Mouse (Mus musculus) heart, embryonic 11.5 days (tissue): ENCODE measurements around the gene Olfr981. TPM values are rescaled to one million over a fixed set of nuclear protein-coding genes. Genes with fewer than 3 reads are reported as not detected.
"Not testable (repeated sequence)": the region's sequence is repeated elsewhere in the genome, so short reads cannot be mapped to it uniquely, and the experiment has no call there.

Experiments
- ATAC-seq: fragments of 200-750 bp; cut with Nextera tagmentation; replicated peaks from 2 replicates; pipeline ENCODE4 v1.8.0; 2017; ENCODE audit warnings: moderate library complexity; ENCODE audit not compliant: insufficient number of reproducible peaks, low FRiP score, low TSS enrichment
- H3K27ac ChIP-seq: fragments of 300-500 bp; sonication (generic); 2 replicates; pipeline ENCODE4 v1.5.1; 2014; ENCODE audit warnings: mild to moderate bottlenecking, low read depth, low read length
- H3K27me3 ChIP-seq: fragments of 300-500 bp; sonication (generic); 2 replicates; pipeline ENCODE4 v1.6.1; 2014; ENCODE audit warnings: mild to moderate bottlenecking, low read length, mixed read lengths; ENCODE audit not compliant: control insufficient read depth, insufficient read depth
- H3K36me3 ChIP-seq: fragments of 300-500 bp; sonication (generic); 2 replicates; pipeline ENCODE4 v1.6.1; 2014; ENCODE audit warnings: mild to moderate bottlenecking, low read length, moderate library complexity, mixed read lengths; ENCODE audit not compliant: control insufficient read depth, insufficient read depth
- H3K4me1 ChIP-seq: fragments of 300-500 bp; sonication (generic); 2 replicates; pipeline ENCODE4 v1.6.1; 2014; ENCODE audit warnings: low read length; ENCODE audit not compliant: control insufficient read depth, insufficient read depth
- H3K4me2 ChIP-seq: fragments of 300-500 bp; sonication (generic); 2 replicates; pipeline ENCODE4 v1.6.1; 2014; ENCODE audit warnings: mild to moderate bottlenecking, moderate library complexity
- H3K4me3 ChIP-seq: fragments of 300-500 bp; sonication (generic); 2 replicates; pipeline ENCODE4 v1.5.1; 2014; ENCODE audit warnings: low read depth, low read length
- H3K9ac ChIP-seq: fragments of 300-500 bp; sonication (generic); 2 replicates; pipeline ENCODE4 v1.6.1; 2014; ENCODE audit warnings: mild to moderate bottlenecking, low read depth, low read length, moderate library complexity
- H3K9me3 ChIP-seq: fragments of 300-500 bp; sonication (generic); replicated peaks from 2 replicates; pipeline ENCODE4 v1.6.1; 2016; ENCODE audit warnings: low read length; ENCODE audit not compliant: control insufficient read depth
- WGBS: fragments of 180-500 bp; shearing (Covaris S2); extraction: QIAGEN DNeasy Blood & Tissue Kit; methylation state at CpG from one replicate; pipeline ENCODE4 v1.1.7; 2014; ENCODE audit not compliant: insufficient replicate concordance; 5-methylcytosine and 5-hydroxymethylcytosine counted together
- polyA plus RNA-seq: library from polyadenylated mRNA; unstranded; fragments of >200 nt; fragmentation: Nextera tagmentation; extraction: Ambion mirVana; gene quantifications from 2 replicates; pipeline ENCODE4 v1.2.1, GENCODE M21; 2014

Gene Olfr981
- polyA plus RNA-seq: not detected in 2 replicates

GRCm38 (mm10) chr9:40021164-40021563 lies at the start of gene Olfr981:
TSS of gene Olfr981 (plus strand) at chr9:40021464.
- Histone ChIP-seq H3K4me1 (no peaks in the 10 kb centered on the region), H3K27me3 (no peaks in the 10 kb centered on the region), H3K4me2 (no peak within 1 kb of the TSS), H3K9ac (no peak within 1 kb of the TSS), H3K27ac (no peak within 1 kb of the TSS), H3K9me3 (no peaks in the 10 kb centered on the region), H3K36me3 (no peaks in the 10 kb centered on the region), H3K4me3 (no peak within 1 kb of the TSS)
- WGBS: 59% methylated on average over 2 of the region's 2 CpGs
- ATAC-seq: no peak

- H3K9me3 ChIP-seq, H3K27me3 ChIP-seq, H3K4me1 ChIP-seq, H3K4me3 ChIP-seq, H3K4me2 ChIP-seq, H3K9ac ChIP-seq, H3K36me3 ChIP-seq, H3K27ac ChIP-seq, ATAC-seq: not testable (repeated sequence)
- WGBS: 69% methylated on average over 1 of the region's 1 CpGs
Measured at GRCm38 (mm10) chr9:39976581-39977145, 44.6 kb upstream of the Olfr981 start.

GRCm38 (mm10) chr9:39991813-39992212 lies 29.5 kb upstream of the Olfr981 start, which contains the start of gene Olfr978:
TSS of gene Olfr978 (plus strand) at chr9:39992113.
- 69% methylated on average over 2 of the region's 2 CpGs for whole genome bisulfite sequencing
- H3K27me3 ChIP-seq: no peaks in the 10 kb centered on the region
- no peak within 1 kb of the TSS for H3K27ac ChIP-seq
- no peak within 1 kb of the TSS for H3K4me3 ChIP-seq
- no peak within 1 kb of the TSS for H3K9ac ChIP-seq
- no peaks in the 10 kb centered on the region for H3K9me3 ChIP-seq
- no peaks in the 10 kb centered on the region for H3K36me3 ChIP-seq
- H3K4me1 ChIP-seq: no peaks in the 10 kb centered on the region
- H3K4me2 ChIP-seq: no peak within 1 kb of the TSS
- no peak for ATAC-seq

GRCm38 (mm10) chr9:40003365-40003764 lies 17.9 kb upstream of the Olfr981 start, which contains the start of gene Olfr979:
TSS of gene Olfr979 (minus strand) at chr9:40003465.
- Histone ChIP-seq H3K4me3 (no peak within 1 kb of the TSS), H3K36me3 (no peaks in the 10 kb centered on the region), H3K9ac (no peak within 1 kb of the TSS), H3K27ac (no peak within 1 kb of the TSS), H3K4me1 (no peaks in the 10 kb centered on the region), H3K4me2 (no peak within 1 kb of the TSS), H3K9me3 (no peaks in the 10 kb centered on the region), H3K27me3 (no peaks in the 10 kb centered on the region)
- WGBS: 83% methylated on average over 1 of the region's 1 CpGs
- no peak for ATAC-seq

GRCm38 (mm10) chr9:40009482-40009881 lies 11.8 kb upstream of the Olfr981 start, which contains the start of gene Olfr980:
TSS of gene Olfr980 (minus strand) at chr9:40009582.
- Histone ChIP-seq H3K4me2 (no peak within 1 kb of the TSS), H3K4me3 (no peak within 1 kb of the TSS), H3K4me1 (no peaks in the 10 kb centered on the region), H3K9me3 (no peaks in the 10 kb centered on the region), H3K27ac (no peak within 1 kb of the TSS), H3K36me3 (no peaks in the 10 kb centered on the region), H3K9ac (no peak within 1 kb of the TSS), H3K27me3 (no peaks in the 10 kb centered on the region)
- 65% methylated on average over 1 of the region's 1 CpGs for WGBS
- no peak for ATAC-seq

GRCm38 (mm10) chr9:40050138-40050537 lies 28.9 kb downstream of the Olfr981 start:
- no peak overlapping the region for H3K27ac ChIP-seq
- no peaks in the 10 kb centered on the region for H3K9me3 ChIP-seq
- no peak overlapping the region for H3K4me2 ChIP-seq
- H3K4me1 ChIP-seq: no peaks in the 10 kb centered on the region
- no peaks in the 10 kb centered on the region for H3K27me3 ChIP-seq
- ATAC-seq: no peak
- no peak overlapping the region for H3K4me3 ChIP-seq
- no peak overlapping the region for H3K9ac ChIP-seq
- 81% methylated on average over 19 of the region's 19 CpGs for WGBS
- no peaks in the 10 kb centered on the region for H3K36me3 ChIP-seq

- Histone ChIP-seq H3K4me2 (no peak within 1 kb of the TSS), H3K9ac (no peak within 1 kb of the TSS), H3K4me3 (no peak within 1 kb of the TSS), H3K4me1 (no peaks in the 10 kb centered on the region), H3K27ac (no peak within 1 kb of the TSS), H3K36me3 (no peaks in the 10 kb centered on the region), H3K27me3 (no peaks in the 10 kb centered on the region), H3K9me3 (no peaks in the 10 kb centered on the region)
- ATAC-seq: no peak
- 76% methylated on average over 2 of the region's 2 CpGs for WGBS
Measured at GRCm38 (mm10) chr9:40073529-40073928, 52.3 kb downstream of the Olfr981 start, which contains the start of gene Olfr982. TSS of gene Olfr982 (plus strand) at chr9:40073829.
